Mouse (Mus musculus) embryonic stem cell, embryonic (primary cell): ENCODE data around the gene Hist1h1c.
"Not testable (repeated sequence)": the region's sequence is repeated elsewhere in the genome, so short reads cannot be mapped to it uniquely, and the experiment has no call there.

Source experiments
- CTCF ChIA-PET, 4 experiments: fragments of 300-600 bp in 2 of 4; fragments of 350-600 bp in 2 of 4; sonication (Branson Sonifier 250); formaldehyde crosslinking; loops; one replicate each; lab custom pipeline; 2022; ENCODE audit warnings: inconsistent platforms in 2 of 4; lab: Charles Lee
- POLR2A ChIA-PET, 4 experiments: fragments of 300-600 bp in 2 of 4; fragments of 350-600 bp in 2 of 4; sonication (Branson Sonifier 250); formaldehyde crosslinking; loops; one replicate each; lab custom pipeline; 2022; ENCODE audit warnings: antibody characterized with exemption in 4 of 4, inconsistent platforms in 1 of 4; lab: Charles Lee

Hist1h1c gene

DNA sequence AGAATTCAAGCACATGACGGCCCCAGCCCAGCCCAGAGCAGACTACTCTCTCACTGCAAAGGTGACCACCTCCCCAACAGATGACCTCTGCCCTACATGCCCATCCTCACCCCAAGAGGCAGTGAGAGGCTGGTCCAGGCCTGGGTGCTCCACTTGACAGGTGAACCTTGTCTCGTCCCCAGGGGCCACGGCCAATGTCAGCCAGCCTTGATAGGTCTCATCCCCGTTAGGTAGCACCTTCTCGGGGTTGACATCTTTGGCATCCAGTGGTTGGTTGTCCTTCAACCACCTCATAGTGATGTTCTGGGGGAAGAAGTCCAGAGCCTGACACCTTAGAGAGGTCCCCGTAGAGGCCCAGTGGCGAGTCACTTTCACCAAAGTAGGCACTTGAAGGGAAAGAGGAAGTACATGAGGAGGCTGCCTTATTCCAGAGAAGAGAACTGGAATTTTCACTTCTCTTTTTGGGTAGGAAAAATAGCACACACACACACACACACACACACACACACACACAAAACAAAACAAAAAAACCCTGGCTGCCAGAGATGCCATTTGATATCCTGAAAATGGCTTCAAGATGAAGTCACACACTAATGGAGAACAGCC is 32.8 kb upstream of the Hist1h1c start:
- POLR2A ChIA-PET: interaction anchor here in 1 of 4 experiments (1.0 to 15.5 kb wide), 4 partner anchors 7 to 57 kb away, joined by 3 to 469 read pairs (median 8); partner anchors contain the start of genes Hist1h1a, Hist1h1c, Hist1h2ab and Hist1h2bb
- CTCF ChIA-PET: no interaction called here

DNA sequence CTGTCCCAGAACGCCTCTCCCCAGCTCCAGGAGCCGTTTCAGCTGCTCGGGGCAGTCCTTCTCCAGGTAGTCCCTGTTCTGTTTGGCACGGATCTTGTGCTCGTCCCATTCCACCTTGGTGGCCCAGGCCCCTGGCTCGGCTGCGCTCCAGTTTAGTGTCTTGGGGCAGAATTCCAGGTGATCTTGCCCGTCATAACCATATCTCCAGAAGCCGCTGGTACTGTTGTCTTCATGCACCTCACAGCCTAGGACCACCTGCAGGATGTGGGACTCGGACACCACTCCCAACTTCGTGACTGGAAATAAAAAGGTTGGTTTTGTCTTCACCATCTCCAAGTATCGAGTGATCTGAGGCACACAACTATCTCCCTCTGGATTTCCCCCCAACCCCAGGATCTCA is 31.8 kb upstream of the Hist1h1c start:
- CTCF ChIA-PET: no interaction called here
- POLR2A ChIA-PET: interaction anchor here in 2 of 4 experiments (1.0 to 5.3 kb wide), 5 partner anchors 8 to 56 kb away, joined by 3 to 42 read pairs (median 5); partner anchors contain the start of genes Hist1h1a (in 1 of the 2), Hist1h2ab (in 1 of the 2), Hist1h2ac (in 1 of the 2) and Hist1h2bc (in 1 of the 2)

DNA sequence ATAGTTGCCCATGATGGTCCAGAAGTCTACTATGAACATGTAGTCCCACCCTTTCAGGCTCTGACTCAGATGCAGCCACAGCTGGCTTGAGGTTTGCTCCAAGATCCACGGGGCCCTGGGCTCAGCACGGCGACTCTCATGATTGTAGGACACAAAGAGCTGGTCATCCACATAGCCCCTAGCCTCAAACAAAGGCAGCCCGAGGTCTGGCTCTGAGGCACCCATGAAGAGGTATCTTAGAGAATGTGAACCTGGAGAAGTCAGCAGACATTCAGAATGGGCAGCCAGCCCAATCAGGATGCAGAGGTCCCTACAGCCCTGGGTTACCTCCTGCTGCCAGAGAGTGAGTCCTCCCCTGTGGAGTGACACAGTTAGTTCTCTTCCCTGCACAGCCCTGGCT is 30.6 kb upstream of the Hist1h1c start:
- POLR2A ChIA-PET: interaction anchor here in 3 of 4 experiments (0.7 to 5.3 kb wide), 39 partner anchors 9 to 227 kb away, joined by 3 to 42 read pairs (median 4); partner anchors contain the start of genes Hist1h1a (in 3 of the 3), Hist1h1c (in 3 of the 3), Hist1h2ac (in 3 of the 3) and Hist1h2bc (in 3 of the 3)

DNA sequence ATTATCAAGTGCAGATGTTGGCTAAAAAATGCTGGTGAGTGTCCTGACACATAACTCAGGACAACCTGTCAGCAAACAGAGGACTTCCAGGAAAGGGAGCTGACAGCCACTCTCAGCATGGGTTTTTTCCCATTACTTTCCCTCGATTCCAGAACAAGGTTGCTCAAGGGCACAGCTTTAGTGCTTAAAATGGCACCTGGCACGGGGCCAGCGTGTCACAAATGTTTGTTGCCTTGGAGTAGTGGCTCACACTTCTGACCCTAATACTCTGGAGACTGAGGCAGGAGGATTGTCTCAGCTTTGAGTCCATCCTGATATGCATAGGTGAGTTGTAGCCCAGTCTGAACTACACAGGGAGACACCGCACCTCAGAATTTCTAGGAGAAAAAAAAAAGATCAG is 30.0 kb upstream of the Hist1h1c start:
- CTCF ChIA-PET: no interaction called here
- POLR2A ChIA-PET: interaction anchor here in 3 of 4 experiments (0.6 to 5.3 kb wide), 32 partner anchors 9 to 226 kb away, joined by 3 to 42 read pairs (median 4); partner anchors contain the start of genes Hist1h4c (in 3 of the 3), Hist1h1a (in 2 of the 3), Hist1h1c (in 2 of the 3) and Hist1h2ac (in 2 of the 3)

More for the DNA sequence above, 30.6 kb upstream of the Hist1h1c start:
- CTCF ChIA-PET: interaction anchor here in 1 of 4 experiments (0.6 kb wide), 1 partner anchor 58 kb away, joined by 7 read pairs; no protein-coding TSS in a partner anchor

DNA sequence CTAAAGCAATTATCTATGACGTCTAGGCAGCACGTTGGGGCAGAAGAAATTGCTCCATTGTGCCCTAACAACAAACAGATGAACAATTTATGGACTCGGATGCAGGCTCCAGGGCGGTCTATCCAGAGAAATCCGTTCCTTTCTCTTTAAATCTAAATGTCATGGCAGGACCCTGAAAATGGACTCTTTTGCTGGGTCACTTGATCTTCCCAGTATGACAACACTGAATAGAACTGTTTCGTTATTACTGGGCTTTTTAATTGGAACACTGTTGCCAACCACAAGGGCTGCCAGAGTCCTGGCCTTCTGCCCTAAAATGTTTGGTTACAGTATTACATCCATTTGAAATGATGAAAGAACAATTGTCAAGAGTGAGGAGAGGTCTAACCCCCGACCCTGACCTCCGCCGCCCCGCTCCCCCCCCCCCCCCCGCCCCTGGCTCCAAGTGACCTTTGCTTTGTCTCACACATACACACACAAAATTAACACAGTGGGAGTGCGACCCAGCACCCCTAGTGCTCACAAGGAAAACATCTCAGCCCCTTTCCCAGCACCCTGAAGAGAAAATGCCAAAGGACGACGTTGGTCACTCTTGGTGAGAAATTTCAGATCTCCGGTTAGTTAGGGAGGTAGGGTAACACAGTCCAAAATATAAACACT is 28.8 kb upstream of the Hist1h1c start:
- ChIA-PET CTCF (interaction anchor here in 1 of 4 experiments (0.6 kb wide), 1 partner anchor 596 kb away, joined by 3 read pairs; no protein-coding TSS in a partner anchor), POLR2A (interaction anchor here in 3 of 4 experiments (0.7 to 6.4 kb wide), 28 partner anchors 8 to 139 kb away, joined by 3 to 56 read pairs (median 7); partner anchors contain the start of genes Hist1h2ab (in 3 of the 3), Hist1h2ac (in 3 of the 3), Hist1h2bc (in 3 of the 3) and Hist1h3b (in 3 of the 3))

DNA sequence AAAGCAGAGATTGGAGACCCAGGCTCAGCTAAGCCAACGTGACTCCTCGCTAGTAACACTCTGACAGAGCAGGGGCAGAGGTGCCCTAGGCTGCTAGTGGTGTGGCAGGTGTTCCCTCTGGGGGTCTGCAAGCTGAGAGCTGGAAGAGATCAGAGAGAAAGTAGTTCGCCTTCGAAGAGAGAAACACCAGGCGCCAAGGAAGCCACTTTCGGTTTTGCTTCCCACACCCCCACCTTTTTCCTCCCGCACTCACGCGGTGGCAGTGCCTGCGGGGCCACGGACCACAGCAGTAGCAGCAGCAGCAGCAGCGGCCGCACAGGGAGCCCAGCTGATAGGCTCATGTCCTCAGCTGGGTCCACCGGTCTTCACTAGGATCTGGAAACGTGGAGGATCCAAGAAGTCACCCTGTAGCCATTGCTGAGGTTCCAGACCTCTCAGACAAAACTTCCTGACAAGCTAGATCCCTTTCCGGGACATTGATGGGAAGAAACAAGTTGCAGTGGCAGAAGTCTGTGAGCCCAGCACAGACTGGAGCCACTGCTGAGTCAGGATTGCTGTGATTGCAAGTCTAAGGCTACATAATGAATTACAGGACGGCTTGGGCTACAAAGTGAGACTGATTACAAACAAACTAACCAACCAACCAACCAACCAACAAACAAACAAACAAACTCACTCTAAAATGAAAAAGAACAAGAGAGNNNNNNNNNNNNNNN is 28.1 kb upstream of the Hist1h1c start, which contains the start of gene Hfe:
TSS of gene Hfe (minus strand) at position 481 of the 716 bp plus-strand sequence.
- POLR2A ChIA-PET: interaction anchor here in 3 of 4 experiments (0.5 to 6.4 kb wide), 27 partner anchors 9 to 364 kb away, joined by 3 to 56 read pairs (median 6); partner anchors contain the start of genes Hist1h2ab (in 3 of the 3), Hist1h2ac (in 3 of the 3), Hist1h2bc (in 3 of the 3) and Hist1h3b (in 3 of the 3)
- CTCF ChIA-PET: interaction anchor here in 2 of 4 experiments (0.6 to 0.8 kb wide), 2 partner anchors 10 to 595 kb away, joined by 3 to 5 read pairs; no protein-coding TSS in a partner anchor

DNA sequence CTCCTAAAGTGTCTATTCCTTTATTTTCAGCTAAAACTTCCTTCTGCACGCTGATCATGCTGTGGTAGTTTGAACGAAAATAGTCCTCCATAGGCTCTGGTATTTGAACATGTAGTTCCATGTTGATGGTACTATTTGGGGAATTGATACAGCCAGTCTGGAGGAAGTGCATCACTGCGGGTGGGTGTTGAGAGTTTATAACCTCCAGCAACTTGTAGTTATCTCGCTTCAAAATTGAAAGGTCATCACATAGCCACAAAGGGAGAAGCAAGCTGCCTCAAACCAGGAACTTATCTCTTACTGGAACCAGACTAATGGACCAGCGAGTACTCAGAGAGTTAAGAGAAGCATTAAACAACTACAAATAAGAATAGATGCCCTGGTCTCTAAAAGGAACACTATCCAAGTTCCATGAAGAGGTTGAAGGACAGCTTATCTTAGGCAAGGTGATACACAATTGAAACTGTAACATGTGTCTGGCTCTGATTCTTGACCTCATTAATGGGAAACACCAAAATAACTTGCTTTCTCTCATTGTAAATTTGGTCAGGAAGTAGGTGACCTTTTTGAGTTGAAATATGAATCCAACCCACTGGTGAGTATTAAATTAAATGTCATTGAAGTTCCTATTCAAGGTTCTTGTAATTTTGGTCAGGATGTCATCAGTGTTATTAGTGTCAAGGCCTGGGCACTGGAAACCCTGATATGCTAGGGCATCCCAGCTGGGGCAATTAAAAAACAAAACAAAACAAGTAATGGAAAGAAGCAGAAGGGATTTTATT is 22.2 kb upstream of the Hist1h1c start:
- CTCF ChIA-PET: no interaction called here

DNA sequence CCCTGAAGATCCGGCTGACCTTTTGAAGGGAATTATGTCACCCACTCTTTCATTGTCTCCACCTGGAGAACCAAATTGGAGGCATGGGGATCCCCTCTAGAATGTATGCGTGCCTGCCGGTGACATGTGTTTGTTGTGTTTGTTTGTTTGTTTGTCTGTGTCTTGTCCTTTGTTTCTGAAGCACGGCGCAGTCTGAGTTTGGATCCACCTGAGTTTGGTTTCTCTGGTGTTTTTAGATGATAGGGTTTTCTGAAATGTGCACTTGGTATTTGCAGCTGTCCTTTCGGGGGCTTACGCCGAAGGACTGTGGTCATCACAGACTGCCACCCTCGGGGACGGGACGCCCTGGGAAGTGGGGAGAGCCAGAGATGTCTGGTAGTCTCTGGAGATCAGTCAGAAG is 21.4 kb upstream of the Hist1h1c start:
- ChIA-PET CTCF (no interaction called here), POLR2A (interaction anchor here (0.5 to 2.9 kb wide), 18 partner anchors 9 to 1967 kb away, joined by 3 to 14 read pairs (median 5); partner anchors contain the start of genes Hist1h2ac (in 2 of the 4), Hist1h2bc (in 2 of the 4), Hist1h3b (in 2 of the 4) and Hist1h4c (in 2 of the 4))

More for the DNA sequence above, 22.2 kb upstream of the Hist1h1c start:
- POLR2A ChIA-PET: interaction anchor here (0.5 to 6.4 kb wide), 12 partner anchors 8 to 1967 kb away, joined by 3 to 56 read pairs (median 10); partner anchors contain the start of genes Hist1h1c (in 2 of the 4), Hist1h4c (in 2 of the 4), Hist1h1a (in 1 of the 4) and Hist1h1t (in 1 of the 4)

DNA sequence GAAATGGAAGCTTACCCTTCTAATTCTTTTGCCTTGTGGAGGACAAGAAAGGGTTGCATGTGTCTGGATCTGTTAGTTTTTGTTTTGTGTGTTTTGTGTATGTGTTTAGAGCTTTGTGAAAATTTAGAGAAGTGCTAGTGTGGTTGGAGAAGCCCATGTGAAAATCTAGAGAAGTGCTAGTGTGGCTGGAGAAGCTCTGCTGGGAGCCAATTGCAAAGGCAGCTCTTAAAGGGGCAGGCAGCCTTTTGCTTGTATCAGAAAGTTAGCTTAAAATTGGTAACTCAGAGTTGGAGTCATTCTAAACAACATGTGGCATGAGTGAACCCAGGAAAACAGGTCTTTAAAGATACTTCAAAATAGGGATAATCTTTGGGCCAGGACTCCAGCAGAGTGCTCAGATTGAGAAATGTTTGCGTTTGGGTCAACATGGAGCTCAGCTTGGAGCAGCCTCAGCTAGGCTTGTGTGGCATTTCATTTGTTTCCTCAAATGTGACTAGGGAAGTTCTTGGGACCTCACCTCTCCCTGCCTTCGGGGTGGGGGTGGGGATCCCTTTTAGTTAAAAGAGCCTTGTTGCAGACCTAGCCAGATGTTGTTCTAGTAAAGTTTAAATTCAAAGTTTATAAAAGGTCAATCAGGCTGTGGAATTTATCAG is 20.9 kb upstream of the Hist1h1c start:
- CTCF ChIA-PET: not testable (repeated sequence)
- POLR2A ChIA-PET: interaction anchor here (0.8 to 2.9 kb wide), 19 partner anchors 9 to 56 kb away, joined by 3 to 14 read pairs (median 5); partner anchors contain the start of genes Hist1h1c (in 2 of the 4), Hist1h2ac (in 2 of the 4), Hist1h2bc (in 2 of the 4) and Hist1h3b (in 2 of the 4)

DNA sequence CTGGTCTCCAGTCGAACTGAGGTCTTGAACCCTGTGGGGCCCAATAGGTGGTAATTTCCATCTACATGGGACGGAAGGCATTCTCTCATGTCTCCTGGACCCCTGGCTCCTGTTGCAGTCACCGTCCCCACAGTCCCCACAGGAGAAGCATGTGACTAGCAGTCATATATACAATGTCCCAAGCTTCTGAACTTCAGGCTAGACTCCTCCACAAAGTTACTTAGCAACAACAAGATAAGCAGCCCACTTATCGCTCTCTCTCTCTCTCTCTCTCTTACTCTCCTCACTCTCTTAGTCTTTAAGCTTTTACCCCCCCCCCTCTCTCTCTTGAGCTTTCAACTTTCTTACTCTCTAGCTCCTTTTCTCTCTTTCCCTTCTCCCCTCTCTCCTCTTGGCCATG is 14.4 kb upstream of the Hist1h1c start:
- ChIA-PET CTCF (no interaction called here), POLR2A (interaction anchor here in 2 of 4 experiments (1.0 to 39.0 kb wide), 4 partner anchors 25 to 34 kb away, joined by 4 to 2331 read pairs (median 799); partner anchors contain the start of genes Hist1h2ab (in 2 of the 2), Hist1h2bb (in 2 of the 2), Hist1h3b (in 2 of the 2) and Hist1h3c (in 2 of the 2))

DNA sequence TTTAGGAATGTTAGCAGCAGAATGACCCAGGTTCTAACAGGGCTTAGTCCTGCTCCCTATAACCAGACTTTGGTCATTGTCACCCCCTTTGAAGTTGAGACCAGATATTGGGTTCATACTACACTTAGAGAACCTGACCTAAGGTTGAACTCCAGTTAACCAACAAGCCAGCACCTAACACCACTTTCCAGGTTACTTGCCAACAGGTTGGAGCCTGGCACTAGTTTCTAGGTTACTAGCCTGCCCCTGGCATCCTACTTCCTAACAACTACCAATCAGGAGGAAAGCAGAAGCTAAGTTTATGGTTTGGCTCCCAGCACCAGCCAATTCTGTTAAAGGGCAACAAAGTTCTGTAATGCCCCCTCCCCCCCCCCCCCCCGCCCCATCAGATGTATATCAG is 13.4 kb upstream of the Hist1h1c start:
- POLR2A ChIA-PET: interaction anchor here in 2 of 4 experiments (0.8 to 39.0 kb wide), 5 partner anchors 13 to 41 kb away, joined by 3 to 2331 read pairs (median 70); partner anchors contain the start of genes Hist1h1c (in 2 of the 2), Hist1h2ab (in 2 of the 2), Hist1h2bb (in 2 of the 2) and Hist1h3b (in 2 of the 2)
- CTCF ChIA-PET: no interaction called here

DNA sequence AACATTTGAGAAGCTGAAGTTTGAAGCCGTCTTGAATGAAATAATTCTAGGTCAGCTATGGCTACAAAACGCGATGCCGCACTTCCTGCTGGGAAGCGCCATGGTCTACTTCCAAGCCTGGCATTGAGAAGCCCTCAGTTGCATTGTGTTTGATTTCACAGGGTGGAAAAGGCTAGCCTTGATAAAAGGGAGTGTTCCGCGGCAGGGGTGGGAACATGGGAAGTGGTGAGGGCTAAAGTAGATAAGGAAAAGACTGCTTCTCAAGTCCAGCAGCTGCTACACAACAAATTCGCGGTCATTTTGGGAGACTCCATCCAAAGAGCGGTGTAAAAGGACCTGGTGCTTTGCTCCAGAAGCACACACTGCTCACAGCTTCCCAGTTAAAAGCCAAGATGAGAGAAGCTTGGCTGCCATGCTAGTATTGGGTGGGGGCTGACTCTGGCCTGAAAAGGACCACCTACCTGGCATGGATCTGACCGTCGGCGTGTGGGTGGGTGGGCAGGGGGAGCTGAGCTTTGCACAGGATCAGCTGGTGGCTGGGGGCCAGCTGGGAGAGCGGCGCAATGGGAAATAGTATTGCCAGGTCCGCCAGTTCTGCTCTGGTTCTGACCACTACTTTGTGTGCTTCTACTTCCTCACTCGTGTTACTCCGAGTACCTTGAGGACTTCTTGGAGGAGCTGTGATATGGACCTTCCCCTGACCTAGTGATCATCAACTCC is 10.0 kb upstream of the Hist1h1c start:
- CTCF ChIA-PET: interaction anchor here in 3 of 4 experiments (0.6 to 1.2 kb wide), 3 partner anchors 27 to 353 kb away, joined by 4 to 7 read pairs (median 4); no protein-coding TSS in a partner anchor
- POLR2A ChIA-PET: interaction anchor here (0.6 to 39.0 kb wide), 24 partner anchors 9 to 1685 kb away, joined by 3 to 2331 read pairs (median 6); partner anchors contain the start of genes Hist1h1c (in 4 of the 4), Hist1h1a (in 3 of the 4), Hist1h4c (in 3 of the 4) and Hist1h2ab (in 2 of the 4)

DNA sequence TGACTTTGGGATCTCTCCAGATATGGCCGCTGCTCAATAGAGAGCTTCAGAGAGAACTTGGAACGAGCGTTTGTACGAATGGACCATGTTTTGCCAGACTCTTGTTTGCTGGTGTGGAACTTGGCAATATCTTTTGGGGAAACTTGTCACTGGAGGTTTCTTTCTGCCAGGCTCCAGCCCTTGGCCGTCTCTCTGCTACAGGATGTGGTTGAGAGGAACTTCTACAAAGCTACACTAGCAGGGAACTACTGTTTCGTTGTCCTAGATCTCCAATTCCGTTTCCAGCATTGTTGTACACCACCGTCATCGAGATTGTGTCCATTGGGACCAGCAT is 9.4 kb upstream of the Hist1h1c start:
- CTCF ChIA-PET: interaction anchor here in 3 of 4 experiments (0.6 to 1.2 kb wide), 4 partner anchors 11 to 353 kb away, joined by 3 to 7 read pairs (median 4); no protein-coding TSS in a partner anchor
- POLR2A ChIA-PET: interaction anchor here in 3 of 4 experiments (0.6 to 39.0 kb wide), 18 partner anchors 9 to 1686 kb away, joined by 3 to 2331 read pairs (median 19); partner anchors contain the start of genes Hist1h1c (in 3 of the 3), Hist1h4c (in 3 of the 3), Hist1h1a (in 2 of the 3) and Hist1h2ab (in 2 of the 3)

DNA sequence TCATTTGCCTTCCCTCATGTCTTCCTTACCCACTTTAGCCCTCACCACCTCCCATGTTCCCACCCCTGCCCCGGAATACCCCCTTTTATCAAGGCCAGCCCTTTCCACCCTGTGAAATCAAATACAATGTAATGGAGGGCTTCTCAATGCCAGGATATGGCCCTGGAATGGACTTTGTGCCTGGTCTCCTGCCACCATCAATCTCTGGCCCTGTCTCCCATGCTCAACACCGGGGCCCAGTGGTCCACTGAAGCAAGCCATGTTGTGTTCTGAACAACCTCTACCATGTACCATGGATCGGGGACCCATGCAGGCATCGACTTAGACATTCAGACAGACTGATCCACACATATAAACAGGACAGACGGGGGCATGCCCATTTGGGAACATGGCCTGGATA is 8.9 kb upstream of the Hist1h1c start:
- CTCF ChIA-PET: interaction anchor here in 2 of 4 experiments (0.9 to 1.3 kb wide), 4 partner anchors 10 to 30 kb away, joined by 3 to 4 read pairs (median 3); no protein-coding TSS in a partner anchor
- POLR2A ChIA-PET: interaction anchor here in 3 of 4 experiments (0.6 to 39.0 kb wide), 18 partner anchors 9 to 1686 kb away, joined by 3 to 2331 read pairs (median 19); partner anchors contain the start of genes Hist1h1c (in 3 of the 3), Hist1h4c (in 3 of the 3), Hist1h1a (in 2 of the 3) and Hist1h2ab (in 2 of the 3)
